Mouse (Mus musculus): Measurements from ENCODE around the gene Snx9. TPM values are rescaled to one million over a fixed set of nuclear protein-coding genes. Genes with fewer than 3 reads are reported as not detected.

Gene Snx9
- total RNA-seq (2023) = 15.1 TPM

GRCm38 (mm10) chr17:5841128-5841942 is at the start of gene Snx9:
TSS of gene Snx9 (plus strand) at chr17:5841329.

GRCm38 (mm10) chr17:5941230-5942043 is 100.3 kb downstream of the Snx9 start, which contains the start of gene Synj2:
TSS of gene Synj2 (plus strand) at chr17:5941280.

Other genes with a start within 250 kb of the Snx9 start
- 10.6 TPM for gene Synj2, start 100.0 kb downstream of the Snx9 start, total RNA-seq (2023)
- gene Serac1, start 238.4 kb downstream of the Snx9 start, total RNA-seq (2023) = 8.2 TPM
- gene Gtf2h5, start 238.5 kb downstream of the Snx9 start, total RNA-seq (2023) = 45.4 TPM

All from CD8-positive naive resting alpha-beta T cell, adult 57 days (primary cell).